Mouse (Mus musculus) adrenal gland, postnatal 36 days (tissue): Measurements from ENCODE around the gene Morn5. TPM values are rescaled to one million over a fixed set of nuclear protein-coding genes. Genes with fewer than 3 reads are reported as not detected.

ENCODE experiments used
- DNase-seq, 2 experiments: peaks; one replicate each; pipeline ENCODE4 v3.0.0; 2021; ENCODE audit warnings: mixed read lengths in 1 of 2
- total RNA-seq, 2 experiments: library from RNA; stranded (reverse); gene quantifications; 2 replicates each; pipeline ENCODE4 v1.2.3; 2021

Gene Morn5
- total RNA-seq, 2 experiments from 2014 or later: 0.56 to 1.1 TPM

GRCm38 (mm10) chr2:36071660-36072305 is 22.5 kb downstream of the Morn5 start:
- DNase-seq: no peak

DNA sequence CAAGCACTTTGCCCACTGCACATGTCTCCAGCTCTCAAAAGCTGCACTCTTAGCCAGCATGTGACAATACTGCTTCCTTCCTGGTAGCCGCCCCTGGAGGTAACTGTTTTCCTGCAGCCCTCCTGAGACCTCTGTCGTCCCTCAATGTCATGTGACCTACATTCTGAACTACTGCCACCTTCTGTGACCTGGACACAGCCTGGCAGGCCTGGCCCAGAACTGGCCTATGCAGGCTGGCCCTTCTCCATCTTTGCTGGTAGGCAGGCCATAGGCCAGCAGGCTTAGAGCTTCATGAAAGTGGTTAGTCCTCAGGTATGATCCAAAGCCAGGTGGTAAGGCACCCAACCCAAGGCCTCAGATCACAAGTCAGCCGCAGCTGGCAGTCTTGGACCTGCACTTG is 24.5 kb downstream of the Morn5 start:
- DNase-seq: peak in 1 of 2 experiments; percentile 45

GRCm38 (mm10) chr2:36075210-36075609 is 26.0 kb downstream of the Morn5 start:
- DNase-seq: no peak

- DNase-seq: no peak
These were observed 28.0 kb downstream of the Morn5 start for GRCm38 (mm10) chr2:36077160-36077761.

DNA sequence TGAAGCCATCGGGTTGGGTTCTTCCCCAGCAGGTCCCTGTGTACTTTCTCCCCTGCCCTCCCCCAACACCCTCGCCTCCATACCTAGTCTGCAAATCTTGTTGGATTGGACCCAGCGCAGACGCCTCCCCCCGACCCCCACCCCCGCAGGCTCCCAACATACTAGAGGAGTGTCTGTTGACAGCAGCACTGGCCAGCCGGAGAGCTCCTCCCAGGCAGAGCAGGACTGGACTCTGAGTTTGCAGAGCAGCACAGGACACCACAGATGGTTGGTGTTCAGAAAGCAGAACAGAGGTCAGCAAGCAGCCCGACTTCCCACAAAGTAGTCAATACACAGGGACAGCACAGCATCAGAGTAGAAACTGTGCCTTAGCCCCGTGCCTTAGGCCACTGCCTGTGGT is 32.2 kb downstream of the Morn5 start:
- DNase-seq: no peak

GRCm38 (mm10) chr2:36082802-36083580 is 33.7 kb downstream of the Morn5 start:
- peak in 1 of 2 experiments; percentile 23 for DNase-seq

DNA sequence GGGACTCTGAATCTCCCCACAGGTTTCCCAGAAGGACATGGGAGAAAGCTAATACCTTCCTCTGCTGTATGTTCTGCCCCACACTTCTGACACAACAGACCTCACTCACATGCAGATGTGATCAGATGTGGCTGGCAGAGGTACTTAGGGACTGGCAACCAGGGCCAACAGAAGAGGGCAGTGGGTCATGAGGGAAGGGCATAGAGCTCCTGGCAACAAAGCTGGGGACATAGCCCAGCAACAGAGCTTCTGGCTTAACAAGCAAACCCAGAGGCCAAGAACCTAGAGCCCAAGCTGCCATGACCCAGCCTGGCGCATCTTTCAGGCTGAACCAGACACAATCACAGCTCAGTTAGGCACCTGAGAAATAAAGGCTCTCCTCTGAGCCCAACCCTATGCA is 35.8 kb downstream of the Morn5 start:
- DNase-seq: peak in 1 of 2 experiments; percentile 22

DNA sequence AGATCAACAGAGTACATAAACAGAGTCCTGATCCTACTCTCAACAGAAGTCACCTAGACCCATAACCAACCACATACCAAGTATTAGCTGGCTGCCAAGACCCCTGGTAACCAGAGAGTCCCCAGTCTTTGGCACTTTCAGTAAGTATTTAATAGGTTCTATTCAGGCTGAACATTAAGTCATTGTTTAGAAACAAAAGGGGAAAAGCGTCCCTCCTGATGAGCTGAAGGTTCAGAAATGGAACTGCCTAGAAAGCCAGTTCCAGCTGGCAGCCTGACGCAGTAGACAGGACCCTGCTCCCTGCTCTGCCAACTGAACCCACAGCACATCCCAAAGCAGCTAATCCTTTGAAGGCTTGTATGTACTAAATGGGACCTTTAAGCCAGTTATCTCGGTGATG is 39.9 kb downstream of the Morn5 start:
- DNase-seq: no peak

GRCm38 (mm10) chr2:36090853-36091741 is 41.8 kb downstream of the Morn5 start:
- DNase-seq: peak; percentile 73 to 77

DNA sequence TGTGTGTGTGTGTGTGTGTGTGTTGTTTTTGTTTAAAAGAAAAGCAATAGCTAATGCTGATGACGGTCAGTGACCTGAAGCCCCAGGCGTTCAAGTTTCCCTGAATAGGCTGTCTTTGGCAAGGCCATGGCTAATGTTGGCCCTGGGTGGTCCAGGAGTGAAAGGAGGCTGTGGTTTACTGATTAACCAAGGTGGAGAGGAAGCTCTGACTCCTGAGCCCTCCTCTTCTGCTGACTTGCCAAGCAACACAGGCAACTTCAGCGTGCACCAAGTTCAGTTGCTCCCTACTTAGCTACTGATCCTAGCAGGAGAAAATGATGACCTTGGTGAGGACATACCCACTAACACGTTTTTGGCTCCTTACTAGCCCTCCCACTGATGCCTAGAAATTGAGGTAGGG is 43.5 kb downstream of the Morn5 start:
- DNase-seq: no peak

DNA sequence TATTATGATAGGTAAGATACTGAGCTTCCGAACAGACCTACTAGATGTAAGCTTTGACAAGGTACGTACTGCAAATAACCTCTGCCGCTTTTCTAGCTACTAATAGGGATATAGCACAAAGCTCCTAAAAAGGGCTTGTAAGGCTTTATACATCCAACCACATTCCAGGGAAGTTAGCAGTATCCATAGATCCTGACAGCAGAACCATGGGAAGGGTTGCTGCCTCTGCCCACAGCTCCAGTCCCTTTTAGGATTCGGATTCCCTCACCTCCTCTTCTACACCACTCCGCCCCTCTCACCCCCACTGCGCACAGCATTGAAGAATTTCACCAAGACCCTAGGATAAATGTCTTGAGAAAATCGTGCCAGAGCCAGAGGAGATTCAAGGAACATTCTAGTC is 44.0 kb downstream of the Morn5 start:
- DNase-seq: no peak

GRCm38 (mm10) chr2:36093914-36094475 is 44.7 kb downstream of the Morn5 start:
- no peak for DNase-seq

GRCm38 (mm10) chr2:36097129-36097815 is 48.0 kb downstream of the Morn5 start:
- no peak for DNase-seq

- DNase-seq: no peak
These were observed 48.8 kb downstream of the Morn5 start for GRCm38 (mm10) chr2:36098021-36098420.

- no peak for DNase-seq
These were observed 50.5 kb downstream of the Morn5 start for GRCm38 (mm10) chr2:36099739-36100138.

DNA sequence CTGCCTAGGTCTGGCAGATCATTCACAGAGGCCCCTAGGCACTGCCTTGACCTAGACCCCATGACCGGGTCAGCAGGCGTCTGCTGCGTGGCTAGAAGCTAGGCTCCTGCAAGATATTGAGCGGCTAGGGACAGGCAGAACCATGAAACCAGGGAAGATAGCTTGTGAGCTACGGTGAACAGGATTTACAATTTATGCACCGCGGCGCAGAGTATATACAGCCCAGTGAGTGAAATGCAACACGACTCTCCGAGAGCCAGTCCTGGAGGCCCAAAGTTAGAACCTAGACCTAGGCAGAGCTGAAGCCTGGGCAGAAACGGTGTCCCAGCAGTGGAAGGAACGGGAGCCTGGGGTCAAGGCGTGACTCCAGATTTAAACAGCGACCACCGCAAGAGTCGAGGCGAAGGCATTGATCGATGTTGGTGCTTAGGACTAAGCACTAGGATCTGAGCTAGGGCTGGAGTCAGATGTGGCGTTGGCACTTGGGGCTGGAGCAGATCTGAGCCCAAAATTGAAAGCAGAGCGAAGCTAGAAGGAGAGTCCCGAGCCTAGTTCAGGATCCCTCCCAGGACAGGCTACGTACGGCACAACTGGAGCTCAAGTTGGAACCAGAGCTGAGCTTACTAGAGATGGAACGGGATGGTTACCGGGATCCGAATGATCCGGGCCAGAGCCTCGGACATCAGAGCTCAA is 52.8 kb downstream of the Morn5 start:
- no peak for DNase-seq

GRCm38 (mm10) chr2:36102559-36102946 is 53.3 kb downstream of the Morn5 start:
- DNase-seq: peak in 1 of 2 experiments; percentile 35

DNA sequence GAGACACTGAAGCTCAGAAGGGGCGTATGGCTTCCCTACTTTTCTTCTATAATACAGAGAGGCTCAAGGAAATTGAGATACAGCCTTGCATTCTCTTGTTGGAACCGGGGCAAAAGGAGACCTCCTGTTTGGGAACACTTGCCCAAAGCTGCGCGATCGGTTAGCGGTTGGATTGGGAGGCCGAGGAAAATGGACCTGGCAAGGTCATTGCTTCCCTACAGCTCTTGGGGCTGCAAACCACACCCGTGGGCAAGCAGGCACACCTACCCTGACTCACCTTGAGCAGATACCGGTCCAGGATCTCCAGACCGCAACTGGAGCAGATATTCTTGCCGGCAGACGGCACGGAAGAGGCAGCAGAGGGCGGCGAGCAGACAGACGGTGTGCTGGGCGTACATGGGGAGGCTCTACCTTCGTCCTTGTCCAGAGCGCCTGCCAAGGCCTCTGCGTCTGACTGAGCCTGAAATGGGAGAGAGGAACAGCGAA is 53.9 kb downstream of the Morn5 start:
- DNase-seq: peak in 1 of 2 experiments; percentile 38

DNA sequence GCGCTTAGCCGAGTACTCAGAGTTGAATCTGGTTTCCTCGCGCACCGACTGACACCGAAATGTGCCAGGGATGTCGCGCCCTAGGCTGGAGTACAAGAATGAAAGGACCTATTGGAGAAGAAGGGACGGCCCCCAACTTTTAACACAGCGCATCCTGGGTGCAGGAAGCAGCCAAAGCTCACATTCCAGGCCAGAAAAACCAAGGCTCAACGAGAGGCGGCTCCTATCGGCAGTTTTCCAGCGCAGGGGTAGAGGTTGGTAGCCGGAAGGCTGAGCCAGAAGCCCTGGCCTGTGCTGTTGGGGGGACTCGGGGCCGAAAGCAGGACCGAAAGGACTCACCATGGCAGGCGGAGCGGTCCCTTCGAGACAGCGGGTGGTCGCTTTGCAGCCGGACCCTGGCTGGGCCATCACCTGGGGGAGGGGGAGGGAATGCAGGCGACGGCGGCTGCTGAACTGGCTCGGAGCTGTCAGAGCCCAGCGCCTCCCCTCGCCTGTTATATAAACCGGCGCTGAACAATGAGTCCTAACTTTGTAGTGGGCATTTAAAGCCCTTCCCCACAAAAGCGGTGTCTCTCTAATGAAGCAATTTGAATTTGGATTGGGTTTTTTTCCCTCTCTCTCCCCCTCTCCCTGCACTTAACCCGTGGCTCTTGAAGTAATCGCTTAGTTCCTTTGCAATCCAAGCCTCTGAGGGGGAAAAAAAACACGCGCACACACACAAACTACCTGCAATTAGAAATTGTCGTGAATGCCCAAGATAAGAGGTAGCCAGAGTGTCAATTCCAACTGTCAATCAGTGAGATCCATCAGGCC is 54.5 kb downstream of the Morn5 start:
- DNase-seq: peak in 1 of 2 experiments; percentile 26
